Mouse (Mus musculus) megakaryocyte, embryonic 14.5 days (primary cell): ENCODE data around the gene Bpgm.

Source experiments
- FLI1 ChIP-seq: IDR thresholded peaks from 2 replicates; pipeline ENCODE4 v1.6.1; 2012; ENCODE audit warnings: low read length, inconsistent platforms, mixed read lengths
- GATA1 ChIP-seq: IDR thresholded peaks from 3 replicates; pipeline ENCODE4 v1.6.1; 2012; ENCODE audit warnings: mixed read lengths, low read length, inconsistent platforms, borderline replicate concordance

GRCm38 (mm10) chr6:34507581-34507980, 31.6 kb downstream of the Bpgm start:
- TF ChIP-seq GATA1 (no peak), FLI1 (no peak)
